Mouse (Mus musculus) frontal cortex, postnatal 10 days (tissue): ENCODE measurements around the gene Nol9.
"Not testable (repeated sequence)": the region's sequence is repeated elsewhere in the genome, so short reads cannot be mapped to it uniquely, and the experiment has no call there.

Source experiments
- DNase-seq, 2 experiments: peaks; one replicate each; pipeline ENCODE4 v3.0.0; 2022; ENCODE audit warnings: low spot score in 2 of 2, mixed read lengths in 1 of 2

Nol9 gene

GRCm38 (mm10) chr4:152010707-152011134, 28.4 kb upstream of the Nol9 start:
- DNase-seq, result no peak

GRCm38 (mm10) chr4:152011171-152011760, 27.9 kb upstream of the Nol9 start:
- DNase-seq, result no peak

GRCm38 (mm10) chr4:152012109-152012508, 27.0 kb upstream of the Nol9 start:
- no peak for DNase-seq

GRCm38 (mm10) chr4:152013036-152013813, 25.9 kb upstream of the Nol9 start:
- no peak for DNase-seq

GRCm38 (mm10) chr4:152019073-152019472, 20.0 kb upstream of the Nol9 start:
- DNase-seq, result no peak

GRCm38 (mm10) chr4:152020024-152020423, 19.1 kb upstream of the Nol9 start:
- DNase-seq, result no peak

GRCm38 (mm10) chr4:152021568-152022097, 17.5 kb upstream of the Nol9 start:
- no peak for DNase-seq

GRCm38 (mm10) chr4:152022506-152022905, 16.6 kb upstream of the Nol9 start:
- DNase-seq, result no peak

GRCm38 (mm10) chr4:152024525-152024924, 14.6 kb upstream of the Nol9 start:
- no peak for DNase-seq

- no peak for DNase-seq
These were observed 12.2 kb upstream of the Nol9 start for GRCm38 (mm10) chr4:152026751-152027508.

GRCm38 (mm10) chr4:152027524-152027923, 11.6 kb upstream of the Nol9 start, which contains the start of gene Zbtb48:
Gene Zbtb48 (minus strand): TSS chr4:152027671.
- peak; percentile 96 for DNase-seq

GRCm38 (mm10) chr4:152028456-152028855, 10.7 kb upstream of the Nol9 start:
- DNase-seq, result no peak

- no peak for DNase-seq
These were observed 10.0 kb upstream of the Nol9 start for GRCm38 (mm10) chr4:152029087-152029486.

GRCm38 (mm10) chr4:152029997-152030396, 9.1 kb upstream of the Nol9 start:
- DNase-seq, result no peak

GRCm38 (mm10) chr4:152032922-152033321, 6.2 kb upstream of the Nol9 start:
- DNase-seq, result no peak

GRCm38 (mm10) chr4:152036464-152036863, 2.7 kb upstream of the Nol9 start:
- not testable (repeated sequence) for DNase-seq

GRCm38 (mm10) chr4:152038225-152038984, 716 bp upstream of the Nol9 start, which contains the start of gene Tas1r1:
Gene Tas1r1 (minus strand): TSS chr4:152038568.
- no peak for DNase-seq

- no peak for DNase-seq
These were observed 750 bp downstream of the Nol9 start for GRCm38 (mm10) chr4:152039831-152040310.

GRCm38 (mm10) chr4:152041924-152042641, 3.0 kb downstream of the Nol9 start:
- DNase-seq, result no peak

GRCm38 (mm10) chr4:152043171-152043570, 4.0 kb downstream of the Nol9 start:
- DNase-seq, result no peak

GRCm38 (mm10) chr4:152044609-152045008, 5.5 kb downstream of the Nol9 start:
- no peak for DNase-seq
